Mouse (Mus musculus): Measurements from ENCODE around the gene 9530003J23Rik. TPM values are rescaled to one million over a fixed set of nuclear protein-coding genes. Genes with fewer than 3 reads are reported as not detected.

The 9530003J23Rik gene
- polyA plus RNA-seq, 1 experiment from 2014 or later = not detected

DNA sequence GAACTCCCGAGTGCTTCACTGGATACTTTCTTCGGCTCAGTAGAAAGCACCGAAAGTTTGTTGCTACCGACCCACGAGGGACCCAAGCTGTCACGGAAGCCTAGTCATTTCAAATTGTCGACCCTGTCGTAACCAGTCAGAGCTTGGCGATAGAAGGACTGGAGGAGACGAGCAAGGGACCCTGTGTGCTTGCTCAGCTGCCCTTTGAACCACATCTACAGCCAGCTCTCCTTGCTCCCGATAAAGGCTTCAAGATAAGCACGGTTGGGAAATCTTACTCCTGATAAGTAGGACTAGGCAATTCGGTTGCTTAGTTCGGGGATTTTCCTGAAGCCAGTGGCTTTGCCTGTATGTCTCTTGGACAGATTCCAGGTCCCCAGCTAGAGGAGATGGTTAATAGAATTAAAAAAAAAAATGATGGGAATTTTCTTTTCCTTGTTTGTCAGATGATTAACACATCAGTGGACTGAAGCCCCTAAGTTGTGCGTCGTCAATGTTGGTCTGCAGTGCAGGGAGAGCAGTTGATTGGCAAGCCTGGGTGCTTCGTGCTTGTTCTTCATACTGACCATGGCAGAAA lies 35.4 kb downstream of the 9530003J23Rik start:
- no peaks in the 10 kb centered on the region for H3K36me3 ChIP-seq (ENCODE audit: control insufficient read depth, insufficient read depth, low read length)
- no peak for ATAC-seq (ENCODE audit: insufficient number of reproducible peaks, insufficient read depth, low FRiP score, low read depth)
- peak overlapping the region; percentile 18; the same call in 1 of the 2 replicates for H3K4me2 ChIP-seq (ENCODE audit: low read length)
- H3K4me1 ChIP-seq (ENCODE audit: control insufficient read depth in 2 of 2, insufficient read depth in 2 of 2, low read length in 2 of 2) = peaks cover 3 to 10% of the 10 kb centered on the region in 2 experiments; a peak in 3 of 4 replicates
- no peak overlapping the region for H3K4me3 ChIP-seq (ENCODE audit: control insufficient read depth in 1 of 2, insufficient read depth in 1 of 2, low read depth in 1 of 2, low read length in 2 of 2)
- H3K27ac ChIP-seq (replicated peaks in 1 of 2; ENCODE audit: control insufficient read depth in 1 of 2, insufficient read depth in 1 of 2, low read depth in 2 of 2, low read length in 2 of 2) = no peak overlapping the region
- H3K9me3 ChIP-seq (ENCODE audit: control insufficient read depth, low read length) = no peaks in the 10 kb centered on the region
- H3K9ac ChIP-seq (ENCODE audit: low read length) = peak overlapping the region; percentile 7
- H3K27me3 ChIP-seq (ENCODE audit: control insufficient read depth, insufficient read depth, low read length) = no peaks in the 10 kb centered on the region
- 37% methylated on average over 17 of the region's 17 CpGs for WGBS

DNA sequence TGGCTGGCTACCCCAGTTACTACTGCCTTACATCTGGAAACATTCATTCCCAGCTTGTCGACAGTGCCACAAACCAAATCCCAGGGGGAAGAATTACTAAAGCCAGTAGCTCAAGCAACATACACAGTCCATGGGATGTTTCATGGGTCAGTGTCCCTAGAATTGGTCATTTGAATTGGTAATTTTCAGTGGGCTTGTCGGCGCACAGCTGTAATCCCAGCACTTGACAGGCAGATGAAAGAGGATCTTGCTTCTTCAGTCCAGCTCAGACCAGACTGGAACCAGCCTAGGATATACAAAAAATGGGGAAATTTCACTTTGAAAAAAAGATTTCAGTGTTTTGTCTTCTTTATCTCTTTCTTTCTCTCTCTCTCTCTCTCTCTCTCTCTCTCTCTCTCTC lies 38.8 kb downstream of the 9530003J23Rik start:
- Histone ChIP-seq H3K27ac (replicated peaks in 1 of 2; ENCODE audit: control insufficient read depth in 1 of 2, insufficient read depth in 1 of 2, low read depth in 2 of 2, low read length in 2 of 2) (no peak overlapping the region), H3K27me3 (ENCODE audit: control insufficient read depth, insufficient read depth, low read length) (no peaks in the 10 kb centered on the region), H3K4me2 (ENCODE audit: low read length) (no peak overlapping the region), H3K9me3 (ENCODE audit: control insufficient read depth, low read length) (no peaks in the 10 kb centered on the region), H3K9ac (ENCODE audit: low read length) (no peak overlapping the region), H3K4me3 (ENCODE audit: control insufficient read depth in 1 of 2, insufficient read depth in 1 of 2, low read depth in 1 of 2, low read length in 2 of 2) (no peak overlapping the region), H3K36me3 (ENCODE audit: control insufficient read depth, insufficient read depth, low read length) (no peaks in the 10 kb centered on the region), H3K4me1 (ENCODE audit: control insufficient read depth in 2 of 2, insufficient read depth in 2 of 2, low read length in 2 of 2) (peaks cover 3 to 6% of the 10 kb centered on the region in 2 experiments; a peak in 3 of 4 replicates)
- WGBS = 79% methylated on average over 3 of the region's 3 CpGs
- no peak for ATAC-seq (ENCODE audit: insufficient number of reproducible peaks, insufficient read depth, low FRiP score, low read depth)

DNA sequence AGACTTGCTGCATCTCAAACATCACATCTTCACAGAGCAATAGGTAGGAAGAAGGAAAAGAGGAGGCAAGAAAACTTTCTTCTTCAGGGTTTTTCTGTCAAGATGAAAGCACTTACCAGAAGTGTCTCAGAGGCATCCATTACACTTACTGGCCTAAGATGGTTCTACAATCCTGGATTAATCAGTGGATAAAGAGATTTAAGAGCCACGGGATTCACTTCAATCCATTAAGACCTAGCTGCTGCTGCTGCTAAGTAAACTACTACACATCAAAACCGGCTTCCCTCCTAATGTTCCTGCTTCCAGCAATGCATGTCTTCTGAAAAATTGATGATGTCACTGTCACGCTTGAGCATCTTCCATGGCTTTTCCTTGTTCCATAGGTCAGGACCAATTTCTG lies 41.8 kb downstream of the 9530003J23Rik start:
- WGBS = 83% methylated on average over 3 of the region's 3 CpGs
- peaks cover 0 to 8% of the 10 kb centered on the region in 2 experiments; a peak in 1 of 4 replicates for H3K4me1 ChIP-seq (ENCODE audit: control insufficient read depth in 2 of 2, insufficient read depth in 2 of 2, low read length in 2 of 2)
- no peak for ATAC-seq (ENCODE audit: insufficient number of reproducible peaks, insufficient read depth, low FRiP score, low read depth)
- no peaks in the 10 kb centered on the region for H3K27me3 ChIP-seq (ENCODE audit: control insufficient read depth, insufficient read depth, low read length)
- H3K9ac ChIP-seq (ENCODE audit: low read length) = no peak overlapping the region
- H3K27ac ChIP-seq (replicated peaks in 1 of 2; ENCODE audit: control insufficient read depth in 1 of 2, insufficient read depth in 1 of 2, low read depth in 2 of 2, low read length in 2 of 2) = no peak overlapping the region
- H3K4me2 ChIP-seq (ENCODE audit: low read length) = no peak overlapping the region
- no peaks in the 10 kb centered on the region for H3K36me3 ChIP-seq (ENCODE audit: control insufficient read depth, insufficient read depth, low read length)
- H3K9me3 ChIP-seq (ENCODE audit: control insufficient read depth, low read length) = no peaks in the 10 kb centered on the region
- H3K4me3 ChIP-seq (ENCODE audit: control insufficient read depth in 1 of 2, insufficient read depth in 1 of 2, low read depth in 1 of 2, low read length in 2 of 2) = no peak overlapping the region

DNA sequence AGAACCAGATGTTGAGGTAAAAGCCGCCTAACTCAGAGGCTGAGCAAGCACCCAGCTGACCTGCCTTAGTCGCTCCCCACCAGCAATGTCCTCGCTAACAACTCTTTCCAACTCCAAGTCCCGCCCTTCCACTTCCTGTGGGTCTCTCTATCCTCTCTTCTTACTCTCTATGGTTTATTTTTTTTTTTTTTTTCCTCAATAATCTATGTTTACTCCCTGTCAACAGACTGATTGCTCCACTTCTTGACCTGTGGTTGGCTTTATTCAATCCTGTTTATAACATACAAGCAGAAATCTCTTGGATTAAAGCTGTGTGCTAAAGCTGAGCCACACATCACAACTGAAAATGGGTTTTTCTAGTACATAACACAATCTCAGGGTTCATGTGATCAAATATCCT lies 42.8 kb downstream of the 9530003J23Rik start:
- H3K4me2 ChIP-seq (ENCODE audit: low read length) = no peak overlapping the region
- H3K9me3 ChIP-seq (ENCODE audit: control insufficient read depth, low read length) = no peaks in the 10 kb centered on the region
- no peak overlapping the region for H3K27ac ChIP-seq (replicated peaks in 1 of 2; ENCODE audit: control insufficient read depth in 1 of 2, insufficient read depth in 1 of 2, low read depth in 2 of 2, low read length in 2 of 2)
- no peaks in the 10 kb centered on the region for H3K27me3 ChIP-seq (ENCODE audit: control insufficient read depth, insufficient read depth, low read length)
- H3K4me3 ChIP-seq (ENCODE audit: control insufficient read depth in 1 of 2, insufficient read depth in 1 of 2, low read depth in 1 of 2, low read length in 2 of 2) = no peak overlapping the region
- ATAC-seq (ENCODE audit: insufficient number of reproducible peaks, insufficient read depth, low FRiP score, low read depth) = no peak
- H3K9ac ChIP-seq (ENCODE audit: low read length) = no peak overlapping the region
- peaks cover 0 to 8% of the 10 kb centered on the region in 2 experiments; a peak in 1 of 4 replicates for H3K4me1 ChIP-seq (ENCODE audit: control insufficient read depth in 2 of 2, insufficient read depth in 2 of 2, low read length in 2 of 2)
- WGBS = 96% methylated on average over 4 of the region's 4 CpGs
- H3K36me3 ChIP-seq (ENCODE audit: control insufficient read depth, insufficient read depth, low read length) = no peaks in the 10 kb centered on the region

DNA sequence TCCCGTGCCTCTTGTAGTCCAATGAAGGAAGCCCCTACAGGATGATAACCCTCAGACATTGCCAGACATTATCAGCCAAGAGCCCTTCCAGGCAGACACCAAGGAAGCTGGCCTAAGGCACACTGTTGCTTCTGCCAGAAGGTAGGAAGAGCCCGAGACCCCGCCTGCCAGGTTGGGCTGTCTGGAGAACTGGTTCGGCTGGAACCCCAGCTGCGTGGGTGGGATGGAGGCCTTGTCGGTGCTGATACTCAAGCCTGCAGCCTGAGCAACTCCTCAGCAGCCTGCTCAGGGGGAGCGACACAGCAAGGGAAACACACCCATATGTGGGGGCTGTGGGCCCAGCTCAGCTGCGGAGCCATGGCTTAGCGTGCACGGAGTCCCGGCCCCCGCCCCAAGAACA lies 43.5 kb downstream of the 9530003J23Rik start:
- Histone ChIP-seq H3K4me2 (ENCODE audit: low read length) (no peak overlapping the region), H3K27me3 (ENCODE audit: control insufficient read depth, insufficient read depth, low read length) (no peaks in the 10 kb centered on the region), H3K36me3 (ENCODE audit: control insufficient read depth, insufficient read depth, low read length) (no peaks in the 10 kb centered on the region), H3K27ac (replicated peaks in 1 of 2; ENCODE audit: control insufficient read depth in 1 of 2, insufficient read depth in 1 of 2, low read depth in 2 of 2, low read length in 2 of 2) (no peak overlapping the region), H3K4me1 (ENCODE audit: control insufficient read depth in 2 of 2, insufficient read depth in 2 of 2, low read length in 2 of 2) (peaks cover 0 to 8% of the 10 kb centered on the region in 2 experiments; a peak in 1 of 4 replicates), H3K9ac (ENCODE audit: low read length) (no peak overlapping the region), H3K4me3 (ENCODE audit: control insufficient read depth in 1 of 2, insufficient read depth in 1 of 2, low read depth in 1 of 2, low read length in 2 of 2) (no peak overlapping the region), H3K9me3 (ENCODE audit: control insufficient read depth, low read length) (no peaks in the 10 kb centered on the region)
- ATAC-seq (ENCODE audit: insufficient number of reproducible peaks, insufficient read depth, low FRiP score, low read depth) = no peak
- WGBS = 86% methylated on average over 12 of the region's 12 CpGs

DNA sequence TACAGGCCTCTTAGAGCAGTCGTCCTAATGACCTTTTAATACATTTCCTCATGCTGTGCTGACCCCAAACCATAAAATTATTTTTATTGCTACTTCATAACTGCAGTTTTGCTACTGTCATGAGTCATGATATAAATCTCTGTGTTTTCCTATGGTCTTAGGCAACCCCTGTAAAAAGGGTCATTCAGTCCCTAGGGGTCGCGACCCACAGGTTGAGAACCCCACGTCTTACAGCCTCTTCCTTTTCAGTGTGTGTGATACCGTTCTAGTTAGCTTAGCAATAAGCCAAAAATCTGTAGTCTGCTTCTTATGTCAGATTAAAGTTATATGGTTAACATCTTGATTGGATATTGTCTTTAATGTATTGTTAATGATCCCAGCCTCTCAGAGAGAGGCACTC lies 45.1 kb downstream of the 9530003J23Rik start:
- Histone ChIP-seq H3K4me3 (ENCODE audit: control insufficient read depth in 1 of 2, insufficient read depth in 1 of 2, low read depth in 1 of 2, low read length in 2 of 2) (no peak overlapping the region), H3K4me2 (ENCODE audit: low read length) (no peak overlapping the region), H3K4me1 (ENCODE audit: control insufficient read depth in 2 of 2, insufficient read depth in 2 of 2, low read length in 2 of 2) (peaks cover 0 to 6% of the 10 kb centered on the region in 2 experiments; a peak in 1 of 4 replicates), H3K36me3 (ENCODE audit: control insufficient read depth, insufficient read depth, low read length) (no peaks in the 10 kb centered on the region), H3K27ac (replicated peaks in 1 of 2; ENCODE audit: control insufficient read depth in 1 of 2, insufficient read depth in 1 of 2, low read depth in 2 of 2, low read length in 2 of 2) (no peak overlapping the region), H3K9ac (ENCODE audit: low read length) (no peak overlapping the region), H3K27me3 (ENCODE audit: control insufficient read depth, insufficient read depth, low read length) (no peaks in the 10 kb centered on the region), H3K9me3 (ENCODE audit: control insufficient read depth, low read length) (no peaks in the 10 kb centered on the region)
- no peak for ATAC-seq (ENCODE audit: insufficient number of reproducible peaks, insufficient read depth, low FRiP score, low read depth)
- WGBS = 84% methylated on average over 5 of the region's 5 CpGs

DNA sequence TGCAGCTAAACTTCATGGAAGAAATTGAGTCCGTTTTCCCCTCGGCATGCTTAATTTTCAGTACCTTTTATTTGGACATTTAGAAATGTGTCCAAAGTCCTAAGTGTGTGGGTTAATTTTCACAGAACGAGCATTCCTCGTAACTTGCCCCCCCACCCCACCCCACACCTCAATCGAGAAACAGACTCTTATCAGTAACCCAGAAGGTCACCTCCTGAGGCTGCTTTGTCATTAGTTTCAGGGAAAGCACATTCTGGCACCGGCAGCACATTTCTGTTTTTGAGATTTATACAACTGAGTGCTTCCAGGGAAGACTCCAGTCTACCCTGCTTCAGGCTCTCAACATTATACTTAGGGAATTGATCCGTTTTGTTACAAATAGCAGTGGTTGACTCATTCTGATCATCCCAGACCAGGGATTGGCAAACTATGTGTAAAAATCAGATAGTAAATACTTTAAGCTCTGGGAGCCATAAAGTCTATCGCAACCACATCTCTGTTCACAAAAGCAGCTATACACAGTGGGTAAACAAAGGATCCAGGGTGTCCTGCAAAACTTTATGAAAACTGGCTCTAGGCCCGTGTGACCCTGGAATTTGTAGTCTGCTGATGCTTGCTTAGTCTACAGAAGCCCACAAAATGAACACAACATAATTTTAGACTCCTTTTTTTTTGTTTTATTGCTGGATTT lies 53.0 kb downstream of the 9530003J23Rik start:
- Histone ChIP-seq H3K36me3 (ENCODE audit: control insufficient read depth, insufficient read depth, low read length) (no peaks in the 10 kb centered on the region), H3K9me3 (ENCODE audit: control insufficient read depth, low read length) (no peaks in the 10 kb centered on the region), H3K27ac (replicated peaks in 1 of 2; ENCODE audit: control insufficient read depth in 1 of 2, insufficient read depth in 1 of 2, low read depth in 2 of 2, low read length in 2 of 2) (no peak overlapping the region), H3K27me3 (ENCODE audit: control insufficient read depth, insufficient read depth, low read length) (no peaks in the 10 kb centered on the region), H3K4me1 (ENCODE audit: control insufficient read depth in 2 of 2, insufficient read depth in 2 of 2, low read length in 2 of 2) (peaks cover 8 to 20% of the 10 kb centered on the region in 2 experiments), H3K4me2 (ENCODE audit: low read length) (no peak overlapping the region), H3K9ac (ENCODE audit: low read length) (no peak overlapping the region), H3K4me3 (ENCODE audit: control insufficient read depth in 1 of 2, insufficient read depth in 1 of 2, low read depth in 1 of 2, low read length in 2 of 2) (no peak overlapping the region)
- WGBS = 40% methylated on average over 9 of the region's 9 CpGs
- no peak for ATAC-seq (ENCODE audit: insufficient number of reproducible peaks, insufficient read depth, low FRiP score, low read depth)
